Mouse (Mus musculus): ENCODE measurements around the gene Cmc1.

GRCm38 (mm10) chr9:118161536-118161935, 11.6 kb upstream of the Cmc1 start:
- TF ChIP-seq CTCF (IDR thresholded peaks at IDR 0.05; ENCODE audit: low read depth, low read length) = no peak
- TF ChIP-seq POLR2A (IDR thresholded peaks at IDR 0.05; ENCODE audit: extremely low read depth, insufficient read depth, low read length) = no peak
